Mouse (Mus musculus) liver, embryonic 13.5 days (tissue): ENCODE data around the gene Ank3. TPM values are rescaled to one million over a fixed set of nuclear protein-coding genes. Genes with fewer than 3 reads are reported as not detected.

Experiments used
- ATAC-seq: fragments of 200-750 bp; cut with Nextera tagmentation; 2 replicates; pipeline ENCODE4 v1.8.0; 2017; ENCODE audit warnings: low read depth, mild to moderate bottlenecking, moderate number of reproducible peaks, moderate library complexity
- DNase-seq: peaks from one replicate; pipeline ENCODE4 v3.0.0; 2022
- H3K27ac ChIP-seq: fragments of 300-500 bp; sonication (generic); 2 replicates; pipeline ENCODE4 v1.5.1; 2015; ENCODE audit warnings: moderate library complexity, mild to moderate bottlenecking, inconsistent platforms
- H3K27me3 ChIP-seq: fragments of 300-500 bp; sonication (generic); 2 replicates; pipeline ENCODE4 v1.6.1; 2015; ENCODE audit warnings: mild to moderate bottlenecking, inconsistent platforms
- H3K36me3 ChIP-seq: fragments of 300-500 bp; sonication (generic); 2 replicates; pipeline ENCODE4 v1.6.1; 2015; ENCODE audit warnings: mild to moderate bottlenecking, inconsistent platforms
- H3K4me1 ChIP-seq: fragments of 300-500 bp; sonication (generic); replicated peaks from 2 replicates; pipeline ENCODE4 v1.6.1; 2015; ENCODE audit warnings: inconsistent platforms
- H3K4me2 ChIP-seq: fragments of 300-500 bp; sonication (generic); 2 replicates; pipeline ENCODE4 v1.6.1; 2015; ENCODE audit warnings: inconsistent platforms, mild to moderate bottlenecking, moderate library complexity
- H3K4me3 ChIP-seq: fragments of 300-500 bp; sonication (generic); replicated peaks from 2 replicates; pipeline ENCODE4 v1.5.1; 2015; ENCODE audit warnings: mild to moderate bottlenecking, inconsistent platforms
- H3K9ac ChIP-seq: fragments of 300-500 bp; sonication (generic); 2 replicates; pipeline ENCODE4 v1.6.1; 2015; ENCODE audit warnings: mild to moderate bottlenecking, inconsistent platforms
- H3K9me3 ChIP-seq: fragments of 300-500 bp; sonication (generic); replicated peaks from 2 replicates; pipeline ENCODE4 v1.6.1; 2016; ENCODE audit warnings: inconsistent platforms
- WGBS: fragments of 180-500 bp; shearing (Covaris S2); methylation state at CpG from one replicate; pipeline ENCODE4 v1.1.7; 2015; ENCODE audit not compliant: insufficient replicate concordance; 5-methylcytosine and 5-hydroxymethylcytosine counted together
- polyA plus RNA-seq: library from polyadenylated mRNA; unstranded; fragments of >200 nt; fragmentation: Nextera tagmentation; extraction: Ambion mirVana; gene quantifications from 2 replicates; pipeline ENCODE4 v1.2.1, GENCODE M21; 2015

Ank3 gene
- polyA plus RNA-seq, 1 experiment from 2014 or later = 5.6 TPM

- no peaks in the 10 kb centered on the region for H3K36me3 ChIP-seq
- H3K4me1 ChIP-seq = no peaks in the 10 kb centered on the region
- no peak for ATAC-seq
- no peaks in the 10 kb centered on the region for H3K9me3 ChIP-seq
- H3K27ac ChIP-seq = no peak overlapping the region
- 55% methylated on average over 3 of the region's 3 CpGs for WGBS
- H3K4me3 ChIP-seq = no peak overlapping the region
- no peaks in the 10 kb centered on the region for H3K27me3 ChIP-seq
- H3K9ac ChIP-seq = no peak overlapping the region
- no peak for DNase-seq
- H3K4me2 ChIP-seq = no peak overlapping the region
Measured at GRCm38 (mm10) chr10:69523202-69523601, 124.6 kb downstream of the Ank3 start.

DNA sequence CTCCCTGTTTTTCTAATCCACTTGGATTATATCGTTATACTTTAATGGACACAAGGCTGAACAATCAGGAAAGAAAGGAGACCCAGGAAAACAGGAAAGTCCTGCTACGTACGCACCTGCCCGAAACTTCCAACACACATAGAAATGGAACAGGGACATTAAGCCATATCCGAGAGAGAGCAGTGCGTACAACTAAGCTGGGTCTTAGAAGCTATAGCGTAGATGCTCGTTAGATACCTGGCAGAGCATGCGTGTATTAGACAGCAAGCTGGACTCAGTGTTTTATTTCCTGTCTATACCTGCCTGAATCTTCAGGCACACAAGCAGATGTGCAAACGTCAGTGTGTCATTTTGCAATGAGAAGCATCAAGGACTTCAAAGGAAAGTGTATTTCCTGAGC lies 128.7 kb downstream of the Ank3 start:
- H3K9ac ChIP-seq = no peak overlapping the region
- H3K36me3 ChIP-seq = no peaks in the 10 kb centered on the region
- H3K4me2 ChIP-seq = no peak overlapping the region
- no peak for DNase-seq
- WGBS = 75% methylated on average over 10 of the region's 10 CpGs
- H3K27ac ChIP-seq = no peak overlapping the region
- ATAC-seq = no peak
- no peak overlapping the region for H3K4me3 ChIP-seq
- no peaks in the 10 kb centered on the region for H3K9me3 ChIP-seq
- no peaks in the 10 kb centered on the region for H3K4me1 ChIP-seq
- no peaks in the 10 kb centered on the region for H3K27me3 ChIP-seq

DNA sequence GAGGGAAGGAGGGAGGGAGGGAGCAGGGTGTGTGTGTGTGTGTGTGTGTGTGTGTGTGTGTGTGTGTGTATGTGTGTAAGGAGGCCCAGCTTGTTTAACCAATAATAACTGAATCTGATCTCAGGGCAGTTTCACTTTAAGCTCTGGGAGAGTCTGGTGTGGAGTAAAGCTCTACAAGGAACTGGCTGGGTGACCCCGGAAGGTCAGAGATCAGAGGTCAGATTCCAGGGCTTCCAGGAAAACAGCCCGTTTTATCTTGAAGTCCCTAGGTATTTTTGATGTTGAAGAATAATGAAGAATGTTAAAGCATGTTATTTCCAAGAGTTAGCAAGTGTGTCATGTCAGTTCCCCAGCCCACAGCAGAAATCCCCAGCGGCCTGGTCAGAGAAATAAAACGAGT lies 130.2 kb downstream of the Ank3 start:
- ATAC-seq = no peak
- no peak overlapping the region for H3K27ac ChIP-seq
- H3K9ac ChIP-seq = no peak overlapping the region
- H3K4me3 ChIP-seq = no peak overlapping the region
- H3K9me3 ChIP-seq = no peaks in the 10 kb centered on the region
- no peak overlapping the region for H3K4me2 ChIP-seq
- no peaks in the 10 kb centered on the region for H3K27me3 ChIP-seq
- 70% methylated on average over 4 of the region's 4 CpGs for WGBS
- no peaks in the 10 kb centered on the region for H3K4me1 ChIP-seq
- no peaks in the 10 kb centered on the region for H3K36me3 ChIP-seq
- DNase-seq = no peak

DNA sequence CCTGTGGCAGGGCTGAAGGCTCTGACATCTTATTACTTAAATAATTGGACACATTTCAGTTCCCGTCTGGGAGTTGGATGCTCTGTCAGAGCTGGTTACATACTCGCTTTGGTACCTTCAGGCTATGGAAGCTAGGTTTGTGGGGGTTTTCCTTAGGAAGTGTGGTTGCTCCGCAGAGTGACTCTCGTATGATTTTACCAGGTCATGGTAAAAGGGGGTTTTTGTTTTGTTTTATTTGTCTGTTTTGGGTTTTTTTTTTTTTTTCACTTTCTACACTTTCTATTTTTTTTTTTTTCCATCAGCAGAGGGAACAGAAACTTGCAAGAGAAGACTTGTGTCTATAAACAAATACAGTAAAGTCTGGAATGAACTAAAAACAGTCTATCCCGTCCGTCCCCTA lies 131.8 kb downstream of the Ank3 start:
- Histone ChIP-seq H3K9me3 (no peaks in the 10 kb centered on the region), H3K9ac (no peak overlapping the region), H3K4me1 (no peaks in the 10 kb centered on the region), H3K36me3 (no peaks in the 10 kb centered on the region), H3K4me3 (no peak overlapping the region), H3K27me3 (no peaks in the 10 kb centered on the region), H3K4me2 (no peak overlapping the region), H3K27ac (no peak overlapping the region)
- DNase-seq = no peak
- no peak for ATAC-seq
- 75% methylated on average over 6 of the region's 6 CpGs for WGBS

- DNase-seq = no peak
- no peaks in the 10 kb centered on the region for H3K36me3 ChIP-seq
- H3K27me3 ChIP-seq = no peaks in the 10 kb centered on the region
- no peak overlapping the region for H3K27ac ChIP-seq
- 59% methylated on average over 5 of the region's 5 CpGs for WGBS
- no peaks in the 10 kb centered on the region for H3K9me3 ChIP-seq
- ATAC-seq = no peak
- H3K9ac ChIP-seq = no peak overlapping the region
- no peak overlapping the region for H3K4me3 ChIP-seq
- no peak overlapping the region for H3K4me2 ChIP-seq
- H3K4me1 ChIP-seq = no peaks in the 10 kb centered on the region
Measured at GRCm38 (mm10) chr10:69531569-69531968, 133.0 kb downstream of the Ank3 start.

GRCm38 (mm10) chr10:69532169-69532730 lies 133.7 kb downstream of the Ank3 start:
- DNase-seq (no peak), ATAC-seq (no peak)
- H3K9me3 ChIP-seq = no peaks in the 10 kb centered on the region
- H3K27me3 ChIP-seq = no peaks in the 10 kb centered on the region
- H3K4me2 ChIP-seq = no peak overlapping the region
- no peak overlapping the region for H3K4me3 ChIP-seq
- WGBS = 72% methylated on average over 10 of the region's 10 CpGs
- no peak overlapping the region for H3K9ac ChIP-seq
- no peak overlapping the region for H3K27ac ChIP-seq
- H3K36me3 ChIP-seq = no peaks in the 10 kb centered on the region
- H3K4me1 ChIP-seq = no peaks in the 10 kb centered on the region

GRCm38 (mm10) chr10:69533505-69534388 lies 135.2 kb downstream of the Ank3 start:
- ATAC-seq (no peak), DNase-seq (no peak)
- peak overlapping the region; percentile 32 for H3K4me2 ChIP-seq
- H3K4me3 ChIP-seq = peak overlapping the region; percentile 27
- H3K9me3 ChIP-seq = no peaks in the 10 kb centered on the region
- no peak overlapping the region for H3K9ac ChIP-seq
- no peak overlapping the region for H3K27ac ChIP-seq
- no peaks in the 10 kb centered on the region for H3K4me1 ChIP-seq
- 13% methylated on average over 22 of the region's 22 CpGs for WGBS
- H3K36me3 ChIP-seq = no peaks in the 10 kb centered on the region
- H3K27me3 ChIP-seq = no peaks in the 10 kb centered on the region

GRCm38 (mm10) chr10:69534716-69535115 lies 136.1 kb downstream of the Ank3 start:
- DNase-seq (no peak), ATAC-seq (no peak)
- Histone ChIP-seq H3K9me3 (no peaks in the 10 kb centered on the region), H3K9ac (no peak overlapping the region), H3K27me3 (no peaks in the 10 kb centered on the region), H3K36me3 (no peaks in the 10 kb centered on the region), H3K4me2 (peak overlapping the region; percentile 32; the same call in 1 of the 2 replicates), H3K4me1 (no peaks in the 10 kb centered on the region), H3K4me3 (peak overlapping the region; percentile 27; the same call in 1 of the 2 replicates), H3K27ac (no peak overlapping the region)
- WGBS = 61% methylated on average over 9 of the region's 9 CpGs

- Histone ChIP-seq H3K4me3 (no peak overlapping the region; the same call in 1 of the 2 replicates), H3K9me3 (no peaks in the 10 kb centered on the region), H3K27ac (no peak overlapping the region), H3K27me3 (no peaks in the 10 kb centered on the region), H3K4me2 (peak overlapping the region; percentile 32; the same call in 1 of the 2 replicates), H3K4me1 (no peaks in the 10 kb centered on the region), H3K36me3 (no peaks in the 10 kb centered on the region), H3K9ac (no peak overlapping the region)
- 61% methylated on average over 15 of the region's 15 CpGs for WGBS
- ATAC-seq = no peak
- no peak for DNase-seq
Measured at GRCm38 (mm10) chr10:69535123-69535930, 136.8 kb downstream of the Ank3 start.

GRCm38 (mm10) chr10:69535931-69536200 lies 137.3 kb downstream of the Ank3 start:
- no peak overlapping the region for H3K4me3 ChIP-seq

GRCm38 (mm10) chr10:69536372-69537075 lies 138.0 kb downstream of the Ank3 start:
- no peak overlapping the region for H3K27ac ChIP-seq
- WGBS = 53% methylated on average over 9 of the region's 9 CpGs
- no peak for DNase-seq

More at GRCm38 (mm10) chr10:69535931-69536200, 137.3 kb downstream of the Ank3 start:
- WGBS = 65% methylated on average over 4 of the region's 4 CpGs
- no peaks in the 10 kb centered on the region for H3K36me3 ChIP-seq
- H3K4me2 ChIP-seq = no peak overlapping the region
- H3K27me3 ChIP-seq = no peaks in the 10 kb centered on the region
- no peak overlapping the region for H3K9ac ChIP-seq
- H3K27ac ChIP-seq = no peak overlapping the region
- ATAC-seq (no peak), DNase-seq (no peak)
- no peaks in the 10 kb centered on the region for H3K4me1 ChIP-seq
- H3K9me3 ChIP-seq = no peaks in the 10 kb centered on the region

More at GRCm38 (mm10) chr10:69536372-69537075, 138.0 kb downstream of the Ank3 start:
- Histone ChIP-seq H3K9ac (no peak overlapping the region), H3K4me1 (no peaks in the 10 kb centered on the region), H3K27me3 (no peaks in the 10 kb centered on the region), H3K9me3 (no peaks in the 10 kb centered on the region), H3K4me2 (no peak overlapping the region), H3K4me3 (no peak overlapping the region), H3K36me3 (no peaks in the 10 kb centered on the region)
- no peak for ATAC-seq
